Mouse (Mus musculus) MEL-GATA-1-ER (cell line): ENCODE data around the gene St6galnac1.
A peak's percentile ranks its signal among the peaks of the same experiment; 100 is the strongest.
"Not testable (repeated sequence)": the region's sequence is repeated elsewhere in the genome, so short reads cannot be mapped to it uniquely, and the experiment has no call there.

Experiments
- DNase-seq: peaks from one replicate; pipeline ENCODE4 v3.0.0-alpha.2; 2012; ENCODE audit warnings: low read depth; ENCODE audit errors: extremely low read depth

The St6galnac1 gene

GRCm38 (mm10) chr11:116775407-116775806 lies at the start of gene St6galnac1:
Gene St6galnac1 (minus strand): TSS chr11:116775507.
- DNase-seq = no peak

GRCm38 (mm10) chr11:116823885-116824284 lies 48.6 kb upstream of the St6galnac1 start:
- DNase-seq = not testable (repeated sequence)

DNA sequence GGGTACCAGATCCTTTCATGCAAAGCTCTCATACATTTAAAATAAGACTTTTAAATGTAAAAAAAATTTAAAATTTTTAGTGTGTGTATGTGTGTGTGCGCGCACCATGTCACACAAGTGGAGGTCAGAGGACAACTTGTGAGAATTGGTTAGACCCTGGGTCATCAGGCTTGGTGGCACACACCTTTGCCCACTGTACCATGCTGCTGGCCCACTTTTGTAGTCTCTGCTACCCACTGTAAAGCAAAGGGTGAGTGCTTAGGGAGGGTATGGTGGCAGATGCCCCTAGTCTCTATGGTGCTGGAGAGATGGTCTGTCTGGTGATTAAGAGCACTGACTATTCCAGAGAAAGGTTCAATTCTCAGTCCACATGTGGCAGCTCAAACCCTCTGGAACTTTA lies 47.9 kb upstream of the St6galnac1 start:
- DNase-seq = no peak

- DNase-seq = no peak
Observed at GRCm38 (mm10) chr11:116822626-116823025, 47.3 kb upstream of the St6galnac1 start.

DNA sequence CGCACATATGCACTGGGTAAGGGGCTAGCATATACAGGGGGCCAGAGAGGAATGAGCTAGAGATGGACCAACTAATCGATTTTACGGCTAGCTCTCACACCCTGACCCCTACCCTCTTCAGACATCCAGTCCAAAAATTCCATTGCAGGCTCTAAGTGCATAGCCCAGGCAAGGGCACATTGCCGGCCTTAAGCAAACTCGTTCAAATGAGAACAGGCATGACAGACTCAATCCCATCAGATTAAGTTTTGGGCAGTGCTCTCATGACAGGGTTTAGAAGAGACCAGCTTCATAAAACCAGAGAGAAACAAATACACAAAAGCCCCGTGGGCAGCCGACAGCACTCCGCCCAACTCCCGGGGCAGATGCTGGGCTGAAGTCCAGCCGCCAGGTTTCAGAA lies 46.9 kb upstream of the St6galnac1 start:
- DNase-seq = no peak

- DNase-seq = no peak
Observed at GRCm38 (mm10) chr11:116821057-116821940, 46.0 kb upstream of the St6galnac1 start.

GRCm38 (mm10) chr11:116819932-116820593 lies 44.8 kb upstream of the St6galnac1 start:
- DNase-seq = no peak

- no peak for DNase-seq
Observed at GRCm38 (mm10) chr11:116818722-116819121, 43.4 kb upstream of the St6galnac1 start.

DNA sequence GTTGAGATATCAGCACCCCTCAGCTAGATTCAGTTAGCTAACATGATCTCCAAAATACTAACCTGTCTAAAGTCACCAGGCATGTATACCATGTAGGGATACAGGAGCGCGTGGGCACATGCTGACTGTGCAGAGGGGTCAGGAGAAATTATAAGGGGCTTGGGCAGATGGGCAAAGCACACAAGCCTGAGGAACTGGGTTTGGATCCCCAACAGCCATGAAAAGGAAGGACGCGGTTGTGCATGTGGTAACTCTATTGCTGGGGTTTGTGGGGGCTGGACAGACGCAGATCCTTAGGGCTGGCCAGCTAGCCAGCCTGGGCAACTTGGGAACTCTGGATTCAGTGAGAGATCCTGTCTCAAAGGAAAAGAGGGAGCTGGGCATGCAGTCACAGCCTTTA lies 42.3 kb upstream of the St6galnac1 start:
- no peak for DNase-seq

DNA sequence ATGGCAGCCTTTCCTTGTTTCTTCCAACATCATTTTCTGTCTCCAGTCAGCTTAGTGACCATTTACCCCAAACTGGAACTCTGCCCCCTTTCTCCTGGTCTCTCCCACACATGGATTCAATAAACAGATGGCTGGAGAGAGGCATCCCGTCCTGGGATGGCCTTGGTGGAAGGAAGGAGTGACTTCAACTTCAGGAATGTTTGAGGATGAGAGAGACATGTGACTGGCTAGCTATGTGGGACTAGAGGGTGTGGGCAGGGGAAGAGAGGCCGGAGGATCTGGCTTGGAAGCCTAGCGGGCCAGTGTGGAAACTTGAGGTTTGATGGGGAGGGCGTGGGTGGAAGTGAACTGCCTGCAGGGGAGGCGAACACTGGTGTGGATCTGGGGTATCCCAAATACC lies 41.5 kb upstream of the St6galnac1 start:
- DNase-seq = no peak

GRCm38 (mm10) chr11:116814884-116815415 lies 39.6 kb upstream of the St6galnac1 start:
- DNase-seq = no peak

- DNase-seq = no peak
Observed at GRCm38 (mm10) chr11:116814076-116814883, 39.0 kb upstream of the St6galnac1 start.

DNA sequence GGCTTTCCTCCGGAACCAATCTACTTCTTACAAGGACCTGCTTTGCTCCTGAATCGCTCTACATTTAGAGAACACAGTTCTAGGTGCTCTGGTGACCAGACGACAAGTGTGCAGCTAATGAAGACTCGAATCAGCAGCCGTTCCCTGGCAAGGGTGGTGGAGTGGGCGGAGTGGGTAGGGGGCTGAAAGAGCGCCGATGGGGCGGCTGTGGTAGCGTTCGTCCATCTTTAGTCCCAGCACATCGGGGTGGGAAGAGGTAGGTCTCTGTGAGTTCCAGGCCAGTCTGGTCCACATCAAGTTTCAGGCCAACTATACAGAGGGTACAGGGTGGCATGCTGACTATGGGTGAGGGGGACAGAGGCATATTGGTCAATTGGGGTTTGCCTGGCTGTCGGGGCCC lies 38.3 kb upstream of the St6galnac1 start:
- DNase-seq = no peak

GRCm38 (mm10) chr11:116812793-116813529 lies 37.7 kb upstream of the St6galnac1 start:
- no peak for DNase-seq

GRCm38 (mm10) chr11:116810983-116811901 lies 35.9 kb upstream of the St6galnac1 start:
- peak; percentile 29 for DNase-seq

DNA sequence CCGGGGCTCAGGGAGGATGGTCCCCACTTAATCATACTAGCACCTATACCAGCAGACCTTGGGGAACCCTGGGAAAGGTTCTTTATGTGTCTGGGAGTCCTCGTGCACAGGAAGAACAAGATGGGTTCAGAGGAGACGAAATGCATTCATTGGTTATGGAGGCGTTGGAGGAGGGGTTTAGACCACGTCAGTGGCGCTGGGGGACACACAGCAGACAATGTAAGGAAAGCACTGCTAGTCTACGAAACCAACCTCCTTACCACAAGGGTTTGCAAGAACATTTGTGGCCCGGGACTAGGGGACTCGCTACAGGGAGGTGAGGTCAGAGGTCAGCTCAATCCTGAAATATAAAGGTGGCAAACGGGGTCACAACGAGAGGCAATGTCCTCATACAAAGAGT lies 35.2 kb upstream of the St6galnac1 start:
- DNase-seq = no peak

DNA sequence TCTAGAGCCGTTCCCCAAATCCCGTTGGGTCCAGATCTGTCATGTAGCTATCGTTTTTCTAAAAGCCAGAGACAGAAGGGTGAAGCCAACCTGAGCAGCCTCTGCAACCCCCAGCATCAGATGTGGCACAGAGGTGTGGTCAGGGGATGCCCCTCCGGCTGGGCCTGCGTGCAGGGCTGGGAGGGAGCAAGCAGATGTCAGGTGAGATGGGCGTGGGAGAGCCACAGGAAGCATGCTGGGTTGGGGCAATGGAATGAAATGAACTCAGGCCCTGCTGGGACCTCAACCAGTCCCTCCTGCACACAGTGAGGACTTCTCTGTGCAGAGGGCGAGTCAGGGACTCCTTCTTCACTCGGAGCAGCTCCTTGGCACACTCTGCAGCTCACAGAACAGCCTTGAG lies 34.2 kb upstream of the St6galnac1 start:
- no peak for DNase-seq

DNA sequence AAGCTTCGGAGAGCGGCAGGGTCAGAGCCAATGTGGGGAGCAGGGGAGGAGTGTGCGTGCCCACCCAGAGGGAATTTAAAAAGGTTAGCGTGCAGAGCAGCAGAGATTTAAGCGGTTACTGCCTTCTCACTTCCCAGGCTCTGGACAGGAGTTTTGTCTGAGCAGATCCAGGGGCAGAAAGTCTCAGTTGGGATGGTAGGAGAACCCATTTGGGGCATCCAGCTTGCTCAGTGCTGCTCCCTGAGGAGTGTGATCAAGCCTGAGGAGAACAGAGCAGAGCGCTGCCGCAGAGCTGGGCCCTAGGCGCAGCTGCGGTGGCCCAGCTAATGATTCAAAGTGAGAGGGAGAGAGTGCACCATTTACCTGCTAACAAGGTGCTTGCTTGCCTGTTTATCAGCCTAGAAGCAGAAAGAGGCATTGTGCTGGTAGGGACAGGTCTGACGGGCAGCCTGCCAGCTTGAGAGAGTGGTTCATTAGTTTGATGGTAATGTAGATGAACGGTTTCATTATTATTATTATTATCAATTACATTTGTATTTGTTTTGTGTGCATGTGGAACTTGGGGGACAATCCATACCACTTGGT lies 33.6 kb upstream of the St6galnac1 start:
- no peak for DNase-seq

- DNase-seq = peak; percentile 26
Observed at GRCm38 (mm10) chr11:116807938-116808606, 32.8 kb upstream of the St6galnac1 start.
